Mouse (Mus musculus) lung, adult 2 months (tissue): ENCODE results near the gene S100a6.

ENCODE experiments used
- CTCF ChIP-seq: fragments of 200-500 bp; IDR thresholded peaks from 2 replicates; pipeline ENCODE4 v1.5.1; 2011; ENCODE audit warnings: mild to moderate bottlenecking, low read length, control low read depth; ENCODE audit not compliant: insufficient read depth
- POLR2A ChIP-seq: fragments of 200-500 bp; IDR thresholded peaks from 2 replicates; pipeline ENCODE4 v1.6.1; 2011; ENCODE audit warnings: low read depth, mild to moderate bottlenecking, control low read depth, low read length, borderline replicate concordance; ENCODE audit errors: extremely low read depth

GRCm38 (mm10) chr3:90659364-90660044 is 46.8 kb downstream of the S100a6 start:
- TF ChIP-seq CTCF (no peak), POLR2A (no peak)
